Mouse (Mus musculus) urinary bladder, postnatal 25 days (tissue): ENCODE results near the gene Rrad.
"Not testable (repeated sequence)": the region's sequence is repeated elsewhere in the genome, so short reads cannot be mapped to it uniquely, and the experiment has no call there.

Experiments
- DNase-seq: peaks from one replicate; pipeline ENCODE4 v3.0.0; 2022; ENCODE audit warnings: low spot score

The Rrad gene

DNA sequence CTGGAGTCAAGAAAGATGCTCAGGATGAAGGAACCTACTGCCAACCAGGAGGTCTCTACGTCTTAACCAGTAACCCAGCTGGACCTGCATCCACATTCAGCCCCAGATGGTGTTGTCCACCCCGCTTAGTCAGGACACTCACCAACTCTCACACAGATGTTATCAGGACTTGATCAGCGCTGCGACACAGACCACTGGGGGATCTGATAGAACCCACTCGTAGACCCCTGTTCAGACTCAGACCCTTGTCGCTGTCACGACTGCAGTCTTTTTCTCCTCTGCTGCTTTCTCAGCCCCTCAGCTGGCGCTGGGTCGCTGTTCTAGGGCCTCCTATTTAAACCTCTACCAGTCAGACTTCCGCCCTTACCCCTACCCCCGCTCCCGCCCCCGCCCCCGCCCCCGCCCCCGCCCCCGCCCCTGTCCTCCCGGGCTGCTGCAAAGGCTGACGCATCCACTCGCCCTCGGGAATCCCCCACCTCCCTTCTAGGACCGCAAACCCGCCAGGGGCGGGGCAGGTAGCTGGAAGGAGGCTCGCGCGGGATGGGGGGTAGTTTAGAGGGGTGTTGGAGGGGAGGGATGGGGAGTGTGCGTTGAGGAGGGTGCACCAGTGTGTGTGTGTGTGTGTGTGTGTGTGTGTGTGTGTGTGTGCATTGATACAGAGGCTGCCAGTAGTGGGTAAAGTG is at the start of gene Rrad:
Gene Rrad, minus strand, starts transcription at position 347 of the 683 bp plus-strand sequence.
- DNase-seq = peak; percentile 22

DNA sequence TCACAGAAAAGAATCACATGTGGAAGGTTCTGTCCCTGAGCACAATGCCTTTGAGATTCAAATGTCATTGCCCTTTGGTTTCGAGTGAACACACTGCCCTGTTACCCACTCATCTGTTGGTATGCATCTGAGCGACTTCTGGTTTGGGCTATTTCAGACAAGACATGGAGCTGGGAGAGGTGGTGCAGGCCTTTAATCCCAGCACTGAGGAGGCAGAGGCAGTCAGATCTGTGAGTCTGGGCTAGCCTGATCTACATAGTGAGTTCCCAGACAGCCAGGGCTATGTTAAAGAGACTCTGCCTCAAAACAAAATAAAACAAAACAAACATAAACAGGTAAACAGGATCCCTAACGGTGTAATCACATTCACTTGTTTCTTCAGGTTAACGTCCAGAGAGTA is 24.5 kb upstream of the Rrad start:
- DNase-seq = no peak

DNA sequence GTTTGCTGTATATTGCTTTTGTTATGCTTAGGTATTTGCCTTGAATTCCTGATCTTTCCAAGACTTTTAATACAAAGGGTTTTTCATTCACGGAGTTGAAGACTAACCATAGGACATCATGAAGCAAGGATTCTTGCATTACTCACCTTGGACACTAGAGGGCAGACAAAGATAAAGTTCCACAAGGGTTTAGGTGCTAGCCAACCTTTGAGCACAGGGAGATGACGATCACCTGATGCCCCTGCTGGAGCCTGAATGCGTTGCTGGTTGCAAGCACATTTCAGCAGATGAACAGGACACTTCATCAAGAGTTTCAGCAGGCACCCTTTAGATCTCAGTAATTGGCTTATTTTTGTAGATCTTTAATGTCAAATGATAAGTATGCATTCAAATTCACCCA is 23.9 kb upstream of the Rrad start:
- peak; percentile 58 for DNase-seq

DNA sequence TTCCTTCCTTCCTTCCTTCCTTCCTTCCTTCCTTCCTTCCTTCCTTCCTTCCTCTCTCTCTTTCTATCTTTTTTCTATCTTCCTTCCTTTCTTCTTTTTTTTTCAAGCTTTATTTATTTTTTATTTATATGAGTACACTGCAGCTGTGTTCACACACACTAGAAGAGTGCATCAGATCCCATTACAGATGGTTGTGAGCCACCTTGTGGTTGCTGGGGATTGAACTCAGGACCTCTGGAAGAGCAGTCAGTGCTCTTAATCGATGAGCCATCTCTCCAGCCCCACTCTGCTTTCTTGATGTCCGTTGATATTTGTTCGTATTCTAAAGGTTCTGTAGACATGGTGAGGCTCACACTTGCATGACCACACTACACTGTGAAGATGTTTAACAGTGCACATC is 13.1 kb upstream of the Rrad start:
- DNase-seq = not testable (repeated sequence)

DNA sequence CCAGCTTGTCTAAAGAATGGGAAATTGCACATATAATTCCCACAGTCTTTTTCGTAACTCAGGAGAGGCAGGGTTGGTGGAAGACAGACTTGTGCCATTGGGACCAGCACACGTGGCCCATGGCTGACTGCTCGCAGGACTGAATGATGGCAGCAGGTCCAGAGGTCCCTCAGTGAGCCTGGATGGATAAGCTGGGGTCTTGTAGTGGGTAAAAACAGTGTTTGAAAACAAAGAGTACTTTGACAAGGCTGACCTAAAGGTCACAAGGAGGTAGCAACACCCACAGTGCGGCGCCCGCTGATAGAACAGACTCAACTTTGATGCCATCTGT is 11.2 kb upstream of the Rrad start:
- no peak for DNase-seq

DNA sequence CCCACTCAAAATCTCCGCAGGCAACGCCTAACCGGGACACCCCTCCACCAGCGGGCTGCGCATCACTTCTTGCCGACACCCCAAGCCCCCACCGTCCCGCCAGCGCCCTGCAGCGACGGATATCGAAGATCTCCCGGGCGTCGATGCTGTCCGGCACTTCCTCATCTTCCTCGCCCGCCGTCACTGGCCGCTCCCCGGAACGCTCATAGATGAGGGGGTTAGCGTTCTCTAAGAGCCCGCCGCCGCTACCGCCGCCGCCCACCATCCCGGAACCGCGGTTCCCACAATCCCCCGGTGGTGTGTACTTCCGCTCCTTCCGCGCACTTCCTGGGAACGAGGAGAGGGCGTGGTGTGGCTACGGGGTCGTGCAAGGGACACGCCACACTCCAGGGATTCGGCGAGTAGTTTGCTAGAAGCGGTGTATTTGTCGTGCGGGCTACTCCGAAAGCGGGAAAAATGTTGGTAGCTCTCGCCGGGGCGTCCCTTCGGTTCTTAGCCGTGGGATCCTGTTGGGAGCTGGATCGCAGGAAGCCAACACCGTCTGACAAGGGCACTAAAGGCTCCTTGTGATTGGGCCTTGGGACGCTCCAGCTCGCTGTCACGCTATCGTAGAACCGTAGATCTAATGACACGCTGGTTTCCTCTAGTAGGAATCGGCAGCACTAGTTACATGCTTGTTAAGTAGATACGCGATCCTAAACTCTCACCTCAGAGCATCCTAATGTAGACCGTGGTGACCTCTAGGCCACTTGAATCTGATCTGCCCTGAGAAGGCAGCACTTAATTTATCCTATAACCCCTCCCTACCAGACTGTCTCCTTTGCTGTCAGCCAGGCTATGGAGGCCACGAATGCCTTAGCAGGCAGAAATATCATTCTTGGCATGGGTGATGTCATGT is 10.5 kb upstream of the Rrad start, which contains the start of gene Ciao2b:
Gene Ciao2b, minus strand, starts transcription at position 540 of the 898 bp plus-strand sequence.
- peak; percentile 83 for DNase-seq

DNA sequence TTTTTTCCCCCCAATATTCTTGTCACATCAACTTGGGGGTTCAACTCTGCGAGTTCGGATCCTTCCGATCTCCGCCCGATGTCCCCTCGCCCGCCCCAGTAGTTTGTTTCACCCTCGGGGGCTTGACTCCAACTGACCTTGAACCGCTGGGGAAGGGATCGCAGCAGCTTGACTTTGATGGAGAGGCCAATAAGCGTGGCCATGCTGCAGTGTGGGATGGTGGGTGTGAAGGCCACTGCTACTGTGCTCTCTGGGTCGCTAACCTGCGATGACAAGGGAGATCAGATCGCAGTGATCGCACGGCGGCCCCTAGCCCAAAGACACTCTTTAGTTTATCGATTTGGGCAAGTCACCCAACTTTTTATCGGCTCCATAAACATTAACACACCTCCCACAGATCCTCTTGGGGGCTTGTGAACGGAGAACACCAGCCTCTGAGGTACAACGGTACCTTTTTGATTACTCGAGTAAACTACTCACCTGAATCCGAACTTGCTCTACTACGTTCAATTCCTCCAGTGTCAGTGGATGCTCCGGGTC is 9.8 kb upstream of the Rrad start:
- no peak for DNase-seq

DNA sequence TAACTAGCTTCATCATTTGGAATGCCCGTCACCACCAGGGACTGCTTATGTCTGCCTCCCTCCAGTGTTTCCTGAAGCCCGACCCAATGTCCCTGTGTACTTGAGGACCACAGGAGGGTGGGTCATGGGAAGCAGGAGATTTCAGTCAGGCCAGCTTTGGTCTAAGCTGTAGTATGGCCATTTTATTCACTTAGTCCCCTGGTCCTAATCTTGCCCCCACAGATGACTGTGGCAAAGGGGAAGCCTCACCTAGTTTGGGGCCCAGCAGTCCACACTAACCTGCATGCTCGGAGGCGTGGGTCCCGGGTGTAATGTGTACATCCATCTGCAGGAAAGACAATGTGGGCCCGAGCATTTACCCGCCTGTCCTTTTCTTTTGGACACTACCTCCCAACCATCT is 9.1 kb upstream of the Rrad start:
- no peak for DNase-seq

DNA sequence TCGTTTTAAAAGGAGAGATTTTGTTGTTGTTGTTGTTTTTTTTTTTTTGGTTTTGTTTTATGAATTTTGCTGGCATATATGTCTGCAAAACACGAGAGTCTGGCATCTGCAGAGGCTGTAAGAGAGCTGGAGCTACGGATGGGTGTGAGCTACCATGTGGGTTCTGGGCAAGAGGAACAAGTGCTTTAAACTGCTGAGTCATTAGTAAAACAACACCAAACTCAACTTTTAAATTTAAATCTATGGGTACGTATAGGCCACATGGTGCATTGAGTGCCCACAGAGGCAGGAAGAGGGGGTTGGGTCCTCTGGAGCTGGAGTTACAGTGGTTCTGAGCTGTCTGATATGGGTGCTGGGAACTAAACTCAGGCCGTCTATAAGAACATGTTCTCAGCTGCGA is 6.9 kb upstream of the Rrad start:
- DNase-seq = peak; percentile 1

DNA sequence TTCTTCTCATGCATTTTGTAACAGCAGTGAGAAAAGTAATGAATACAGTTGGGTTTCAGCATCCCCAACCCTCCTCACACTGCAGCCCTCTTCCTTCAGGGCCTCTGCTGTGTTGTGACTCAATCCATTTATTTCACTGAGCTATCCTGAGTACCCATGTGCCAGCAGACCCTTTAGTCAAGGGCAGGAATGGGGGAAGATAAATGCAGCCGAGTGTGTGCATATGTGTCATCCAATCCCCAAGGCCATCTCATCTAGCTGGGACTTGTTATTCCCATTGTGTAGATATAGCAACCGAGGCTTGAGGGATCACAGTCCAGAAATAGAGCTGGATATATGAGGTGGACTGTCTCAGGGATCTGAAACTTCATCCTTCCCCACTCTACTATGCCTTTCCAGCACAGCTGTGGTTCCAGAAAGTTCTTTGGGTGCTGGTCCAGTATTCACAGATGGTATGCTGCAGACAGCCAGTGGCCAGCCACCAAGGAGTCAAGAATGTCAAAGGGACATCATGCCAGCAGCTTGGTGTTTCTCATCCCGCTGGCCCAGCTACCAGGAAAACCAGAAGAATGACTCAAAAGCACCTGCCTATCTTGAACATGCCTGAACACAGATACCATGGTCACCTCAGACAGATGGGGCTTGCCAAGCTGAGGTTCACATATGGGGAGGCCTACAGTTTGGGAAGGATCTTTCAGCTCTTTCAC is 4.0 kb upstream of the Rrad start:
- DNase-seq = peak; percentile 2

DNA sequence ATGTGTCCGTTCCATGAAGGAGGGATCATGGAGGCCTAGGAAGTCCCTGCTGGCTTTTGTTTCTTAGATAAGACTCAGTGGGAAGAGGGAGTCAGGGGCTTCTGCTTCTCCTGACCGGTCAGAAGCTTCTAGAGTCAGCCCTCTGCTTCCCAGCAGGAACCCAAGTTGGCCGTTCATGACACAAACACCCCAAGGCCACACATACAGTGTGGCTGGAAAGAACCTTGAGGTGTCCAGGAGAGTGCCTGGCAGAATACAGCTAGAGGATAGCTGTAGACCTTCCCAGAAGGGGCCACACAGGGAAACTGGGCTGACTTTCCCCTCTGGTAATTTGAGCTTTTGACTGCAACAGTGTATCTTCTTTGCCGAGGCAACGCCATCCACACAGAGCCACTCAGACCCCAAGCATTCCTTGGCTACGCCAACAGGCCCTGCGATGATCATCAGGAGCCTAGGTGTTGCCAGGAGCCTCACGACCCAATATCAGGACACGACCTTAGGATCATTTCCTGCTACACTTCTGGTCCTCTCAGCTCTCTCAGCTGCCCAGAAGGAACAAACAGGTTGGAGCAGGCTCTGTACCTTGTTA is 2.1 kb upstream of the Rrad start:
- DNase-seq = peak; percentile 2

DNA sequence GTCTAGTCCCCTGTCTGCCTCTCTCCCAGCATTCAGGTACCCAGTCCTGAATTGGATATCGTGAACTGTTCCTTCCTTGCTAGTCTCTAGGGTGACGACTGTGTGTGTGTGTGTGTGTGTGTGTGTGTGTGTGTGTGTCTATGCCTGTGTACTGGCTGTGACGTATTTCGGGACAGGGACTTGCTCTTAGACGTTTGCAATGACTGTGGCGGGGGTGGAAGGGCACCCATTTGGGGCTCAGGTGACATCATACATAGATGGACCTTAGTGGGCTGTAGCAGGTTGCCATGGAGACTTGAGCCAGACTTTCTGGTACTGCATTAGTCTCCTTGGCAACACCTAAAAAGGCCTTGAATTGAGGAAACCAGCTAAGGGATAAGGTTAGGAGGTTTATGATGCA is 1.4 kb upstream of the Rrad start:
- no peak for DNase-seq

DNA sequence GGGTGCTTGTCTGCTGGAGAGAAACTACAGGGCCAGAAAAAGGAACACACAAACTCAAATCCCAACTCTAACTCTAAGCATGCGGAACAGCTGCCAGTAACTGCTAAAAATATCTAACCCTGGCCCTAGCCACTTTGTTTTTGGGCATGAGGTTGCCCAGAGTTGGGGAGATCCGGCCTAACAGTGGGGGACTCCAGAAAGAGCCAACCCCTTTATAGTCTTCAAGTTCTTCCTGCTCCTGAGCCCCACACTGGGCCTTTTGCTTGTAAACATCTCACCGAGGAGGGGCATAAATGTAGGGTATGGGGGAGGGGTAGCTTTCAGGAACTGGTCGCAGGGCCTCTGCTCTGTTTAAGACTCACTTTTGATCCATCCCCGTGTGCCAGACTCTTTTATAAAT is 848 bp upstream of the Rrad start:
- DNase-seq = no peak

DNA sequence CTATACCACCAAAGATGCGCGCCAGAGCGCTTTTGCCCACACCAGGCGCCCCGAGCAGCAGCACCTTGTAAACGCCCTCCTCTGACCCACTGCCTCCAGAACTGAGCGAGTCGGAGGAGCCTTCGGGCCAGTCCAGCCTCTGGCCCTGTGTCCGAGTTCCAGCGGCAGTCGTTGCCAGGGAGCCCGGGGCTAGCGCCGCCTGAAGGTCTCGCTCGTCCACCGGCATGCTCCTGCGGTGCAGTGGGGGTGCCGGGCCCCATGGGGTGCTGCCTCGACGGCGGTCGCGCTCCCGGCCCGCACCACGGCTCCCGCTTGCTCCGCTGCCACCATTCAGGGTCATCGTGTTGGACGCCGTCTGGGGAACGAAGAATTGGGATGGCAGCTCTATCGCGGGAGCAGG is 553 bp downstream of the Rrad start:
- peak; percentile 10 for DNase-seq

DNA sequence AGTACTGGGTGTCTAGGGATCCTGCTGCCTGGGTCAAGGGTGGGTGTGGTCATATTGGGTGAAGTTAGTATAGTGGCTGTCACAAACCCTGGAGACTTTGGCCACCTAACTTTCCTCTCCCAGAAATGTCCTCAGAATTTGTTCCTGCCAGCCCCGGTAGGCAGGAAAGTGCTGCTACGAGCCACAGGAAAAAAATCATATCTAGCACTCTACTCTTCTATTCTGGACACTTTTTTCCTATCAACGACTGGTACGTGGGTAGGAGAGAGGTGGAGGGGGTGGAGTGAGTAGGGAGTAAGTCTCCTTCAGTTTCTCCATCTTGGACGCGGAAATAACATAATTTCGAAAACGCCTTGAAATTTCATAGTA is 1.0 kb downstream of the Rrad start:
- DNase-seq = no peak

DNA sequence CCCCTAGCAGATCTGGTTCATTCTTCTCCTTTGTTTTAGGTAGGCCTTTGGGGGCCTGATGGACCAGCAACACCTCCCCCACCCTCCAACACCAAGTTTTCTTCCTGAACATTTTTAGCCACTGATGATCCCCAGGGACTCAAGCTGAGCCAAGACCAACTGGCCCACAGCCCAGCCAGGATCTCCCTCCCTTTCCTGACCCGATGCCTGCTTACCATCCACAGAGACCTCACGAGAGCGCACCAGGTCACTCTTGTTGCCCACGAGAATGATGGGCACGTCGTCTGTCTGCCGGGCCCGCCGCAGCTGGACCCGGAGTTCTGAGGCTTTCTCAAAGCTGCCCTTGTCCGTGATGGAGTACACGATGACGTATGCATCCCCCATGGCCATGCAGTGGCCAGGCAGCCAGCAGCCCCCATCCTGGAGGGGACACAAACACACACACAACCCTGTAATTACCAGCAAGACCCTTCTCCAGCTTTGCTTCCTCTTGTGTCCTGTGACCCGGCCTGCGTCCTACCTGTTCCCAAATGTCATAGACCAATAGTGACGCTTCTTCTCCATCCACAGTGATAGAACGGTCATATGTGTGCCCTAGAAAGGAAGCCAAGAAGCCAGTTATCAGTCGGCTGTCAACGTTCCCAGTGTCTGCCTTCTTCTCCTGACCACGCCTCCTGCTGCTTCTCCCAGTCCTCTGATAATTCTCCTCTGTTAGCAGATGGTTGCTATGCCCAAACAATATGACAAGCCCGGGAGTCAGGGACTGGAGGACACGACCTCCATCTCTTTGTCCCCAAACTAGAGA is 1.6 kb downstream of the Rrad start:
- no peak for DNase-seq

DNA sequence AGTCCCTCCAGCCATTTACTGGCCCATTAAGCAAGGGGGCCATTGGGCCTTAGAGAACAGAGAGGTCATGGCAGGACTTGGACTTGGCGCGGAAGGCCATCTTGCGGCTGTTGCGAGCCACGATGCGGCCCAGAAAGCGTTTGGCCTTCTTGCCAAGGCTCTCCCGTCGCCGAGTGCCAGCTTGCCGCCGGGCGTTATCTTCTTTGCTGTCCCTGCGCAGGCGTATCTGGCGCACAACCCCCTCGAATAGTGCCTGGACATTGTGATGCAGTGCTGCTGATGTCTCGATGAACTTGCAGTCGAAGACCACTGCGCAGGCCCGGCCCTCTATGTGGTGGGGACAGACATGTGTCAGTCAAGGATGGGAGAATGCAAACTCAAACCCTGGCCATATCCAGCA is 2.7 kb downstream of the Rrad start:
- no peak for DNase-seq

DNA sequence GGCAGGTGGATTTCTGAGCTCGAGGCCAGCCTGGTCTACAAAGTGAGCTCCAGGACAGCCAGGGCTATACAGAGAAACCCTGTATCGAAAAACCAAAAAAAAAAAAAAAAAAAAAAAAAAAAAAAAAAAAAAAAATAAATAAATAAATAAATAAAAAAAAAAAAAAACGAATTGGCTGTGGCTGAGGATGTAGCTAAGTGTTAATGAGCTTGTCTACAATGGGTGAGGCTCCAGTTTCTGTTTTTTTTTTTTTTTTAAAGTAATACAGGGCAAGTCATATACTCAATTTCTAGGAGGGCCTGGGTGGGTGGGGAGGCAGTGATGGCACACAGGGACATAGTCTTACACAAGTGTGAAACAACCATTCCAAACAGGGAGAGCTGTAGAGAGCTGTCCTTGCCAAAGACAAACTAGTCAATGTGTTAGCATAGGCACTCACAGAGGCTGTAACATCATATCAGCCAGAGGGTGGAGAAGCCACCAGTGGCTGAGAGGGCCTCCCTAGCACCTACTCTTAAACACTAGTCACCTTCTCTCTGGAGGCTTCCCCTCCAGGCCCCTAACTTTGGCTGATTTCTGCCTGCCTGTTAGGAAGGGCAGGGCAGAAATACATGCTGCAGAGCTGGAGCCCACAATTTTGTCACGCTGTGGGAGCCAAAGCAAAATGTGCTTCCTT is 3.9 kb downstream of the Rrad start:
- no peak for DNase-seq

DNA sequence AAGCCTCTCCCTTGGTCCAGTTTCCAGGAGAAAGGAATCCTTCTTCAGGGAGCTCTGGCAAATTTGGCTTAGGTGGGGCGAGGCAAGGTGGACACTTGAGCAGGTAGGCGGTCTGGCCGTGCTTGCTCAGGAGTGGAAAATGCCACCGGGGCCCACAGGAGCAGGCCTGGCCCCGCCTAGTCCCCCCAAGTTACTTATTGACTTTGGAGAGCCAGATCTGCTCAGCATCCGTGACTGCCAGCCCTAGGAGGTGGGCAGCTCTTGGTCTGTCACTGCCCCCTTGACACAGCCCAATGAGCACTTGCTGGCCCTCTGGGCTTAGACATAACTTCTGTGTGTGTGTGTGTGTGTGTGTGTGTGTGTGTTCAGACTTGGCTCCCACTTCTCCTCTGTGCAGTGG is 7.0 kb downstream of the Rrad start, which contains the start of gene Cdh16:
Gene Cdh16, minus strand, starts transcription at position 236 of the 400 bp plus-strand sequence.
- DNase-seq = no peak

DNA sequence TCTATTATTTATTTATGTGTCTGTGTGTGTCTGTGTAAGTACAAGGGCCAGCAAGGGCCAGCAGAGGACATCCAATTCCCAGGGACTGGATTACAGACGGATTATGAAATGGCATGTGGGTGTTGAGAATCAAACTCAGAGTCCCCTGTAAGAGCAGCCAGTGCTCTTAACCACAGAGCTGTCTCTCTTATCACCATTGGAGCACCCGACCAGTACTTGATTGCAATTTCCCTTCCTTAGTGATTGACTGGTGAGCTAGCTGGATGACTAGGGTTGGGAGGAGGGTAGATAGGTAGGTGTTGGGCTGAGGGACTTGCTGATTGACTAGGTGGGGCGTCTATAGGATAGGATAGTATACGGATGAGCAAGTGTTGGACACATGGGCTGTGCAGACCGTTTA is 10.4 kb downstream of the Rrad start:
- no peak for DNase-seq

DNA sequence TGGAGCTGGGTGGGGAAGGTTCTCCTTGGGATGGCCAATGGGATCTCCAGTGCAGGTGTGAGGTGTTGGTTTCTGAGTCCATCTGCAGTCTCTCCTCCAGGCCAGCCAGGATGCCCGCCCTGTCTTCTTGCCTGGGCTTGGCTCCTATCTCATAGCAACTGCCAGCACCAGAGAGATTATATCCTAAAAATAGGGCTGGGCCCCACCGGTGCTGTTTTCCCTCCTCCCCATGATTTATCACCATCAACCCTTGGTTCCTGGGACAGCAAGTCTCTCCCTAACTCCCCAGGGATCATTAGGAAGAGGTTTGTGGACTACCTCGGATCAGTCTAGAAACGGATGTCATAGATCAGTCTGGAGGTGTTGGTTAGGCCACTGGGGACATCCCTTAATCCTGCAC is 18.0 kb downstream of the Rrad start:
- no peak for DNase-seq
